Mouse (Mus musculus) liver, adult 2 months (tissue): ENCODE measurements at regions not wholly inside any gene's neighbourhood (a gene's known extent, or its start where the extent isn't known, plus 50 kb on each side); places are given as distances from the start of the nearest gene placed in this dataset.

Source experiments
- DNase-seq: peaks from one replicate; pipeline ENCODE4 v3.0.0-alpha.2; 2011; ENCODE audit warnings: low read depth, low spot score; ENCODE audit errors: extremely low read depth
- H3K27ac ChIP-seq: fragments of 200-500 bp; replicated peaks from 2 replicates; pipeline ENCODE4 v1.5.1; 2012; ENCODE audit warnings: low read depth, mild to moderate bottlenecking, control low read depth, inconsistent platforms, low read length; ENCODE audit not compliant: insufficient read depth
- H3K27me3 ChIP-seq: fragments of 200-500 bp; 2 replicates; pipeline ENCODE4 v1.6.1; 2012; ENCODE audit warnings: mild to moderate bottlenecking, moderate library complexity, low read length, inconsistent platforms; ENCODE audit not compliant: control insufficient read depth, insufficient read depth
- H3K36me3 ChIP-seq: fragments of 200-500 bp; 2 replicates; pipeline ENCODE4 v1.6.1; 2012; ENCODE audit warnings: low read length, inconsistent platforms; ENCODE audit not compliant: control insufficient read depth, insufficient read depth
- H3K4me1 ChIP-seq: fragments of 200-500 bp; 2 replicates; pipeline ENCODE4 v1.6.1; 2011; ENCODE audit warnings: low read length; ENCODE audit not compliant: control insufficient read depth, insufficient read depth
- H3K4me3 ChIP-seq: fragments of 200-500 bp; 2 replicates; pipeline ENCODE4 v1.5.1; 2011; ENCODE audit warnings: low read depth, mild to moderate bottlenecking, control low read depth, low read length, moderate library complexity; ENCODE audit not compliant: insufficient read depth
- H3K79me2 ChIP-seq: fragments of 200-500 bp; 2 replicates; pipeline ENCODE4 v1.6.1; 2012; ENCODE audit warnings: inconsistent platforms, mild to moderate bottlenecking, low read length, moderate library complexity; ENCODE audit not compliant: control insufficient read depth, insufficient read depth
- H3K9ac ChIP-seq: fragments of 200-500 bp; 2 replicates; pipeline ENCODE4 v1.6.1; 2012; ENCODE audit warnings: low read depth, mild to moderate bottlenecking, control low read depth, inconsistent platforms, low read length
- CTCF ChIP-seq: fragments of 200-500 bp; IDR thresholded peaks from 2 replicates; pipeline ENCODE4 v1.5.1; 2011; ENCODE audit warnings: low read depth, low read length, control low read depth
- POLR2A ChIP-seq: fragments of 200-500 bp; IDR thresholded peaks from 2 replicates; pipeline ENCODE4 v1.6.1; 2011; ENCODE audit warnings: low read length, control low read depth; ENCODE audit not compliant: insufficient read depth; ENCODE audit errors: extremely low read depth
- WGBS: fragments of 180-500 bp; shearing (Covaris S2); methylation state at CpG from one replicate; pipeline ENCODE4 v1.1.7; 2018; 5-methylcytosine and 5-hydroxymethylcytosine counted together

DNA sequence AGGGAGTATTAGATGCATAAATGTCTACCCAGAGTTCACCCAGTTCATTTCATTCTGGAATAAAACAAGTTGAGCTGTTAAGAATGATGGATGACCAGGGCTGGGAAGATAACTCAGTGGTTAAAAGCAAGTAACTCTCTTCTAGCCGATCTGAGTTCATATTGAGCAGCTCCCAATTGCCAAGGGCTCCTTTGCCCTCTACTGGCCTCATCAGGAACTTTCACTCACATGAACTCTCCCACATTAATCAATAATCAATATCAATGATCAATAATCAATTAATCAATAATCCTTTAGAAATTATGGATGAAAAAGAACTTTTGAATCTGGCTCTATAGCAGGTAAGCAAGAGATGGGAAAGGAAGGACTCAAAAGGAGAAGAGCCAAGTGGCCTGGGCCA, 206.3 kb upstream of the Mtpn start:
- peak; percentile 8 for DNase-seq
- Histone ChIP-seq H3K9ac (no peak overlapping the region), H3K27ac (no peak overlapping the region), H3K27me3 (no peaks in the 10 kb centered on the region), H3K79me2 (no peaks in the 10 kb centered on the region), H3K36me3 (no peaks in the 10 kb centered on the region), H3K4me3 (no peak overlapping the region), H3K4me1 (no peaks in the 10 kb centered on the region)
- TF ChIP-seq POLR2A (no peak), CTCF (no peak)
- WGBS: 35% methylated on average over 1 of the region's 1 CpGs

- WGBS: 88% methylated on average over 3 of the region's 3 CpGs
- Histone ChIP-seq H3K27ac (no peak overlapping the region), H3K27me3 (no peaks in the 10 kb centered on the region), H3K4me3 (no peak overlapping the region), H3K9ac (no peak overlapping the region), H3K79me2 (no peaks in the 10 kb centered on the region), H3K4me1 (no peaks in the 10 kb centered on the region), H3K36me3 (no peaks in the 10 kb centered on the region)
- TF ChIP-seq POLR2A: no peak
- TF ChIP-seq CTCF: no peak
- DNase-seq: no peak
Observed at GRCm38 (mm10) chr6:35705587-35705986, 165.9 kb upstream of the Mtpn start.

GRCm38 (mm10) chr6:35667062-35667461, 127.4 kb upstream of the Mtpn start:
- no peaks in the 10 kb centered on the region for H3K4me1 ChIP-seq

DNA sequence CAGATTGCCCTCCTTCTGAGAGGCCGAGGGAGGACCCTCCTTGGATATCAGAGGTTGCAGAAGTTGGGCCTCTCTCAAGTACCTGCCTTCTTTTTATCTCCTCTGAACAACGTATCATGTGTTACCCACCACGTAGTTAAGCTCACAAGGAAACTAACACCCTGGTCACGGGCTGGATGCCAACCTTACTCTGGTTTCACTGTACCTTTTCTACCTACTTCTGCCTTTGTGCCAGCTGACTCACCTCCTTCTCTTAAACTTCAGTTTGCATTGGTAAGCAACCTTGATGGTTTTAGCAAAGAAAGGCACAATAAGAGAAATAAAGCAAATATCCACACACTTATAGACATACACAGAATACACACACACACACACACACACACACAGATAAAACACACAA, 111.7 kb upstream of the Mtpn start:
- H3K4me1 ChIP-seq: no peaks in the 10 kb centered on the region; the same call in 1 of the 2 replicates
- H3K79me2 ChIP-seq: no peaks in the 10 kb centered on the region
- H3K27me3 ChIP-seq: no peaks in the 10 kb centered on the region
- no peak for DNase-seq
- no peak overlapping the region for H3K27ac ChIP-seq
- WGBS: 78% methylated on average over 4 of the region's 4 CpGs
- TF ChIP-seq CTCF (no peak), POLR2A (no peak)
- no peak overlapping the region for H3K9ac ChIP-seq
- no peaks in the 10 kb centered on the region for H3K36me3 ChIP-seq
- no peak overlapping the region for H3K4me3 ChIP-seq

More at GRCm38 (mm10) chr6:35667062-35667461, 127.4 kb upstream of the Mtpn start:
- Histone ChIP-seq H3K79me2 (no peaks in the 10 kb centered on the region), H3K27ac (no peak overlapping the region), H3K9ac (no peak overlapping the region), H3K4me3 (no peak overlapping the region), H3K27me3 (no peaks in the 10 kb centered on the region), H3K36me3 (no peaks in the 10 kb centered on the region)
- DNase-seq: no peak
- 78% methylated on average over 2 of the region's 2 CpGs for WGBS
- TF ChIP-seq CTCF (no peak), POLR2A (no peak)

DNA sequence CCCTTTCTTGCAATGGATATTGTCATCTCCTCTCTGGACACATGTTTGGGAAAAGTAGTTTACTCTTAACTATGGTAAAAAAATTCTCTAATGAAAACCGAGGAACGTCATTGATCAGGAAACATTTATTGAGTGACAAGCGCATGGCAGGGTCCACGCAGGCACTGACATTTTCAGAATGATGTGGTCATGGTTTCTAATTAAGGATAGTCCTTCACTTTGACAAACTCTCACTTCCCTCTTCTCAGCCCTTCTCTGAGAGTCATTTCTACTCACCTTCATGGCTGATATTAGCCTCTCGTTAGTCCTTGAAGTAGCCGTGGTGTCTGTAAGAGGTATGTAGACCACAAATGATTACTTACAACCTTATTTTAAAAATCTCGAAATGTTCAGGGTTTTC, 105.5 kb upstream of the Mtpn start:
- no peaks in the 10 kb centered on the region for H3K4me1 ChIP-seq
- no peak for TF ChIP-seq CTCF
- TF ChIP-seq POLR2A: no peak
- WGBS: 88% methylated on average over 7 of the region's 7 CpGs
- DNase-seq: no peak
- H3K27ac ChIP-seq: no peak overlapping the region
- no peak overlapping the region for H3K9ac ChIP-seq
- H3K27me3 ChIP-seq: no peaks in the 10 kb centered on the region
- no peaks in the 10 kb centered on the region for H3K79me2 ChIP-seq
- no peaks in the 10 kb centered on the region for H3K36me3 ChIP-seq
- H3K4me3 ChIP-seq: no peak overlapping the region

GRCm38 (mm10) chr6:35640672-35641071, 101.0 kb upstream of the Mtpn start:
- TF ChIP-seq CTCF (no peak), POLR2A (no peak)
- Histone ChIP-seq H3K79me2 (no peaks in the 10 kb centered on the region), H3K36me3 (no peaks in the 10 kb centered on the region), H3K9ac (no peak overlapping the region), H3K27me3 (no peaks in the 10 kb centered on the region), H3K4me1 (no peaks in the 10 kb centered on the region), H3K27ac (no peak overlapping the region), H3K4me3 (no peak overlapping the region)
- no peak for DNase-seq
